Mouse (Mus musculus): Measurements from ENCODE around the gene Cox6b2. TPM values are rescaled to one million over a fixed set of nuclear protein-coding genes. Genes with fewer than 3 reads are reported as not detected.

Cox6b2 gene
- polyA plus RNA-seq, 1 experiment from 2014 or later: 116 TPM

GRCm38 (mm10) chr7:4776131-4776530, 23.2 kb upstream of the Cox6b2 start:
- no peak overlapping the region for H3K4me3 ChIP-seq (ENCODE audit: low read depth, low read length)
- H3K9ac ChIP-seq (ENCODE audit: low read depth, low read length): no peak overlapping the region
- DNase-seq (ENCODE audit: low spot score) (no peak), ATAC-seq (replicated peaks; ENCODE audit: low FRiP score) (no peak)
- no peaks in the 10 kb centered on the region for H3K9me3 ChIP-seq (ENCODE audit: control insufficient read depth, low read length)
- peaks cover 15% of the 10 kb centered on the region for H3K4me1 ChIP-seq (replicated peaks; ENCODE audit: control insufficient read depth, insufficient read depth, low read length)
- no peaks in the 10 kb centered on the region for H3K36me3 ChIP-seq (ENCODE audit: control insufficient read depth, insufficient read depth, low read length)
- 46% methylated on average over 10 of the region's 10 CpGs for WGBS
- peaks cover 53% of the 10 kb centered on the region for H3K27me3 ChIP-seq (replicated peaks; ENCODE audit: control insufficient read depth, insufficient read depth, low read length)
- H3K4me2 ChIP-seq: no peak overlapping the region
- H3K27ac ChIP-seq (ENCODE audit: low read depth, low read length): no peak overlapping the region

- no peak within 1 kb of the TSS for H3K4me3 ChIP-seq (ENCODE audit: low read depth, low read length)
- DNase-seq (ENCODE audit: low spot score) (no peak), ATAC-seq (replicated peaks; ENCODE audit: low FRiP score) (no peak)
- H3K9ac ChIP-seq (ENCODE audit: low read depth, low read length): no peak within 1 kb of the TSS
- H3K36me3 ChIP-seq (ENCODE audit: control insufficient read depth, insufficient read depth, low read length): no peaks in the 10 kb centered on the region
- WGBS: 67% methylated on average over 3 of the region's 5 CpGs
- no peak within 1 kb of the TSS for H3K4me2 ChIP-seq
- H3K9me3 ChIP-seq (ENCODE audit: control insufficient read depth, low read length): no peaks in the 10 kb centered on the region
- H3K4me1 ChIP-seq (replicated peaks; ENCODE audit: control insufficient read depth, insufficient read depth, low read length): no peaks in the 10 kb centered on the region
- H3K27ac ChIP-seq (ENCODE audit: low read depth, low read length): no peak within 1 kb of the TSS
- H3K27me3 ChIP-seq (replicated peaks; ENCODE audit: control insufficient read depth, insufficient read depth, low read length): peaks cover 23% of the 10 kb centered on the region
Observed at GRCm38 (mm10) chr7:4771202-4771601, 18.3 kb upstream of the Cox6b2 start, which contains the start of gene Fam71e2. Gene Fam71e2, minus strand, starts transcription at chr7:4771302.

- H3K27ac ChIP-seq (ENCODE audit: low read depth, low read length): no peak overlapping the region
- no peaks in the 10 kb centered on the region; the same call in none of the 2 replicates for H3K27me3 ChIP-seq (replicated peaks; ENCODE audit: control insufficient read depth, insufficient read depth, low read length)
- no peak overlapping the region for H3K9ac ChIP-seq (ENCODE audit: low read depth, low read length)
- WGBS: 41% methylated on average over 4 of the region's 4 CpGs
- no peaks in the 10 kb centered on the region for H3K4me1 ChIP-seq (replicated peaks; ENCODE audit: control insufficient read depth, insufficient read depth, low read length)
- DNase-seq (ENCODE audit: low spot score) (no peak), ATAC-seq (replicated peaks; ENCODE audit: low FRiP score) (no peak)
- no peaks in the 10 kb centered on the region for H3K36me3 ChIP-seq (ENCODE audit: control insufficient read depth, insufficient read depth, low read length)
- H3K9me3 ChIP-seq (ENCODE audit: control insufficient read depth, low read length): no peaks in the 10 kb centered on the region
- 0 out of 2 replicates have a peak overlapping the region, but pooled peaks have one; percentile 1 for H3K4me2 ChIP-seq
- H3K4me3 ChIP-seq (ENCODE audit: low read depth, low read length): no peak overlapping the region
Observed at GRCm38 (mm10) chr7:4764946-4765710, 12.2 kb upstream of the Cox6b2 start.

- Histone ChIP-seq H3K4me3 (ENCODE audit: low read depth, low read length) (no peak overlapping the region), H3K9me3 (ENCODE audit: control insufficient read depth, low read length) (no peaks in the 10 kb centered on the region), H3K4me1 (replicated peaks; ENCODE audit: control insufficient read depth, insufficient read depth, low read length) (no peaks in the 10 kb centered on the region), H3K27me3 (replicated peaks; ENCODE audit: control insufficient read depth, insufficient read depth, low read length) (0 out of 2 replicates have a peak, but pooled peaks cover 2% of the 10 kb centered on the region), H3K9ac (ENCODE audit: low read depth, low read length) (no peak overlapping the region), H3K27ac (ENCODE audit: low read depth, low read length) (no peak overlapping the region), H3K4me2 (no peak overlapping the region), H3K36me3 (ENCODE audit: control insufficient read depth, insufficient read depth, low read length) (no peaks in the 10 kb centered on the region)
- ATAC-seq (replicated peaks; ENCODE audit: low FRiP score) (no peak), DNase-seq (ENCODE audit: low spot score) (no peak)
- WGBS: 39% methylated on average over 1 of the region's 1 CpGs
Observed at GRCm38 (mm10) chr7:4759670-4760069, 6.8 kb upstream of the Cox6b2 start.

- peak; percentile 81 for ATAC-seq (replicated peaks; ENCODE audit: low FRiP score)
- Histone ChIP-seq H3K9ac (ENCODE audit: low read depth, low read length) (peak overlapping the region; percentile 64), H3K36me3 (ENCODE audit: control insufficient read depth, insufficient read depth, low read length) (0 out of 2 replicates have a peak, but pooled peaks cover 3% of the 10 kb centered on the region), H3K4me2 (peak overlapping the region; percentile 69), H3K27ac (ENCODE audit: low read depth, low read length) (peak overlapping the region; percentile 72), H3K4me3 (ENCODE audit: low read depth, low read length) (peak overlapping the region; percentile 60), H3K9me3 (ENCODE audit: control insufficient read depth, low read length) (no peaks in the 10 kb centered on the region), H3K27me3 (replicated peaks; ENCODE audit: control insufficient read depth, insufficient read depth, low read length) (no peaks in the 10 kb centered on the region), H3K4me1 (replicated peaks; ENCODE audit: control insufficient read depth, insufficient read depth, low read length) (peaks cover 29% of the 10 kb centered on the region)
- WGBS: 2% methylated on average over 30 of the region's 30 CpGs
- peak; percentile 87 for DNase-seq (ENCODE audit: low spot score)
Observed at GRCm38 (mm10) chr7:4751971-4752820, 698 bp downstream of the Cox6b2 start.

- Histone ChIP-seq H3K36me3 (ENCODE audit: control insufficient read depth, insufficient read depth, low read length) (peaks cover 28% of the 10 kb centered on the region), H3K9ac (ENCODE audit: low read depth, low read length) (no peak overlapping the region), H3K4me1 (replicated peaks; ENCODE audit: control insufficient read depth, insufficient read depth, low read length) (peaks cover 57% of the 10 kb centered on the region), H3K9me3 (ENCODE audit: control insufficient read depth, low read length) (no peaks in the 10 kb centered on the region), H3K4me2 (no peak overlapping the region), H3K4me3 (ENCODE audit: low read depth, low read length) (no peak overlapping the region), H3K27ac (ENCODE audit: low read depth, low read length) (peak overlapping the region; percentile 93; the same call in 1 of the 2 replicates), H3K27me3 (replicated peaks; ENCODE audit: control insufficient read depth, insufficient read depth, low read length) (no peaks in the 10 kb centered on the region)
- DNase-seq (ENCODE audit: low spot score) (no peak), ATAC-seq (replicated peaks; ENCODE audit: low FRiP score) (no peak)
- WGBS: 50% methylated on average over 2 of the region's 2 CpGs
Observed at GRCm38 (mm10) chr7:4749169-4749568, 3.7 kb downstream of the Cox6b2 start.

GRCm38 (mm10) chr7:4748321-4748720, 4.6 kb downstream of the Cox6b2 start:
- peak overlapping the region; percentile 93 for H3K27ac ChIP-seq (ENCODE audit: low read depth, low read length)
- WGBS: 66% methylated on average over 4 of the region's 4 CpGs
- DNase-seq (ENCODE audit: low spot score) (no peak), ATAC-seq (replicated peaks; ENCODE audit: low FRiP score) (no peak)
- peaks cover 30% of the 10 kb centered on the region for H3K36me3 ChIP-seq (ENCODE audit: control insufficient read depth, insufficient read depth, low read length)
- peak overlapping the region; percentile 33 for H3K4me2 ChIP-seq
- no peaks in the 10 kb centered on the region for H3K9me3 ChIP-seq (ENCODE audit: control insufficient read depth, low read length)
- no peaks in the 10 kb centered on the region for H3K27me3 ChIP-seq (replicated peaks; ENCODE audit: control insufficient read depth, insufficient read depth, low read length)
- H3K9ac ChIP-seq (ENCODE audit: low read depth, low read length): peak overlapping the region; percentile 54
- H3K4me1 ChIP-seq (replicated peaks; ENCODE audit: control insufficient read depth, insufficient read depth, low read length): peaks cover 65% of the 10 kb centered on the region
- H3K4me3 ChIP-seq (ENCODE audit: low read depth, low read length): no peak overlapping the region

GRCm38 (mm10) chr7:4747156-4747899, 5.6 kb downstream of the Cox6b2 start:
- H3K27me3 ChIP-seq (replicated peaks; ENCODE audit: control insufficient read depth, insufficient read depth, low read length): no peaks in the 10 kb centered on the region
- no peaks in the 10 kb centered on the region for H3K9me3 ChIP-seq (ENCODE audit: control insufficient read depth, low read length)
- peaks cover 32% of the 10 kb centered on the region for H3K36me3 ChIP-seq (ENCODE audit: control insufficient read depth, insufficient read depth, low read length)
- H3K9ac ChIP-seq (ENCODE audit: low read depth, low read length): peak overlapping the region; percentile 54
- peak; percentile 76 for ATAC-seq (replicated peaks; ENCODE audit: low FRiP score)
- DNase-seq (ENCODE audit: low spot score): no peak
- peak overlapping the region; percentile 24 for H3K4me3 ChIP-seq (ENCODE audit: low read depth, low read length)
- WGBS: 45% methylated on average over 9 of the region's 9 CpGs
- H3K4me1 ChIP-seq (replicated peaks; ENCODE audit: control insufficient read depth, insufficient read depth, low read length): peaks cover 72% of the 10 kb centered on the region
- H3K27ac ChIP-seq (ENCODE audit: low read depth, low read length): peak overlapping the region; percentile 93
- peak overlapping the region; percentile 59 for H3K4me2 ChIP-seq

All from liver, embryonic 11.5 days (tissue).